Mouse (Mus musculus) midbrain, postnatal 0 days (tissue): ENCODE measurements around the gene Cwc22. TPM values are rescaled to one million over a fixed set of nuclear protein-coding genes. Genes with fewer than 3 reads are reported as not detected.

ENCODE experiments used
- ATAC-seq: fragments of 200-750 bp; cut with Nextera tagmentation; 2 replicates; pipeline ENCODE4 v1.8.0; 2017; ENCODE audit warnings: moderate number of reproducible peaks, mild to moderate bottlenecking, moderate TSS enrichment, moderate library complexity; ENCODE audit not compliant: low FRiP score
- DNase-seq: peaks from one replicate; pipeline ENCODE4 v3.0.0-alpha.2; 2015; ENCODE audit warnings: low spot score
- H3K27ac ChIP-seq: fragments of 300-500 bp; sonication (generic); 2 replicates; pipeline ENCODE4 v1.5.1; 2014; ENCODE audit warnings: low read depth, mild to moderate bottlenecking, low read length, mixed read lengths
- H3K27me3 ChIP-seq: fragments of 300-500 bp; sonication (generic); 2 replicates; pipeline ENCODE4 v1.6.1; 2014; ENCODE audit warnings: low read length, control low read depth, mixed read lengths; ENCODE audit not compliant: insufficient read depth
- H3K36me3 ChIP-seq: fragments of 300-500 bp; sonication (generic); 2 replicates; pipeline ENCODE4 v1.6.1; 2014; ENCODE audit warnings: low read length, control low read depth, mixed read lengths; ENCODE audit not compliant: insufficient read depth
- H3K4me1 ChIP-seq: fragments of 300-500 bp; sonication (generic); 2 replicates; pipeline ENCODE4 v1.6.1; 2014; ENCODE audit warnings: mild to moderate bottlenecking, control low read depth, antibody characterized with exemption, low read length, mixed read lengths; ENCODE audit not compliant: insufficient read depth
- H3K4me2 ChIP-seq: fragments of 300-500 bp; sonication (generic); 2 replicates; pipeline ENCODE4 v1.6.1; 2014; ENCODE audit warnings: low read depth, mild to moderate bottlenecking, low read length, mixed read lengths; ENCODE audit not compliant: poor library complexity, severe bottlenecking
- H3K4me3 ChIP-seq: fragments of 300-500 bp; sonication (generic); 2 replicates; pipeline ENCODE4 v1.5.1; 2014; ENCODE audit warnings: low read depth, mild to moderate bottlenecking, low read length, moderate library complexity
- H3K9ac ChIP-seq: fragments of 300-500 bp; sonication (generic); replicated peaks from 2 replicates; pipeline ENCODE4 v1.6.1; 2014; ENCODE audit warnings: mild to moderate bottlenecking, low read length, moderate library complexity, mixed read lengths; ENCODE audit not compliant: poor library complexity, severe bottlenecking
- H3K9me3 ChIP-seq: fragments of 300-500 bp; sonication (generic); 2 replicates; pipeline ENCODE4 v1.6.1; 2016; ENCODE audit warnings: low read length, control low read depth
- CTCF ChIP-seq: IDR thresholded peaks from 2 replicates; pipeline ENCODE4 v1.5.1; 2016; ENCODE audit warnings: antibody characterized with exemption, mild to moderate bottlenecking
- WGBS: fragments of 180-500 bp; shearing (Covaris S2); extraction: QIAGEN DNeasy Blood & Tissue Kit; methylation state at CpG from one replicate; pipeline ENCODE4 v1.1.7; 2014; 5-methylcytosine and 5-hydroxymethylcytosine counted together
- polyA plus RNA-seq: library from polyadenylated mRNA; unstranded; fragments of >200 nt; fragmentation: Nextera tagmentation; extraction: Ambion mirVana; gene quantifications from 2 replicates; pipeline ENCODE4 v1.2.1, GENCODE M21; 2015
- total RNA-seq: library from RNA; depleted of rRNA; stranded (reverse); fragments of >200 nt; gene quantifications from 2 replicates; pipeline ENCODE4 v1.2.3, GENCODE M21; 2014

Cwc22 gene
- total and polyA plus RNA-seq, 2 experiments from 2014 or later, result 9.4 to 11.8 TPM

DNA sequence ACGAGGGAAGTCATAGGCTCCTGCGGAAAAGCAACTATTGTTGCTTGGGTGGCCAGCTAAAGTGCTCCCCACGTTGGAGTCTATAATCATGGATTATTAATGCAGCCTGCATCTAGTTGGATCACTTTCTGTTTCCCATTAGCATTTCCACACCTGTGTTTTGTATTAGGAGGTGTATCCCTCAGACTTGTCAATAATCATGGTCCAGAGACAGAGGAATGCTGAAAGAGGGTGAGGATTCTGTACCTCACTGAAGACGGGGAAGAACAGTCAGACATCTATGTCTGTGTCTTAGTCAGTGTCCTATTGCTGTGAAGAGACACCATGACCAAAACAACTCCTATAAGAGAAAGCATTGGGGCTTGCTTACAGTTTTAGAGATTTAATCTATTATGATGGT is 63.2 kb downstream of the Cwc22 start:
- DNase-seq (no peak), ATAC-seq (no peak)
- Histone ChIP-seq H3K4me2 (no peak overlapping the region), H3K4me1 (no peaks in the 10 kb centered on the region), H3K9me3 (no peaks in the 10 kb centered on the region), H3K27ac (no peak overlapping the region), H3K36me3 (no peaks in the 10 kb centered on the region), H3K27me3 (no peaks in the 10 kb centered on the region), H3K4me3 (no peak overlapping the region), H3K9ac (no peak overlapping the region)
- TF ChIP-seq CTCF, result no peak
- WGBS, result 91% methylated on average over 4 of the region's 4 CpGs

DNA sequence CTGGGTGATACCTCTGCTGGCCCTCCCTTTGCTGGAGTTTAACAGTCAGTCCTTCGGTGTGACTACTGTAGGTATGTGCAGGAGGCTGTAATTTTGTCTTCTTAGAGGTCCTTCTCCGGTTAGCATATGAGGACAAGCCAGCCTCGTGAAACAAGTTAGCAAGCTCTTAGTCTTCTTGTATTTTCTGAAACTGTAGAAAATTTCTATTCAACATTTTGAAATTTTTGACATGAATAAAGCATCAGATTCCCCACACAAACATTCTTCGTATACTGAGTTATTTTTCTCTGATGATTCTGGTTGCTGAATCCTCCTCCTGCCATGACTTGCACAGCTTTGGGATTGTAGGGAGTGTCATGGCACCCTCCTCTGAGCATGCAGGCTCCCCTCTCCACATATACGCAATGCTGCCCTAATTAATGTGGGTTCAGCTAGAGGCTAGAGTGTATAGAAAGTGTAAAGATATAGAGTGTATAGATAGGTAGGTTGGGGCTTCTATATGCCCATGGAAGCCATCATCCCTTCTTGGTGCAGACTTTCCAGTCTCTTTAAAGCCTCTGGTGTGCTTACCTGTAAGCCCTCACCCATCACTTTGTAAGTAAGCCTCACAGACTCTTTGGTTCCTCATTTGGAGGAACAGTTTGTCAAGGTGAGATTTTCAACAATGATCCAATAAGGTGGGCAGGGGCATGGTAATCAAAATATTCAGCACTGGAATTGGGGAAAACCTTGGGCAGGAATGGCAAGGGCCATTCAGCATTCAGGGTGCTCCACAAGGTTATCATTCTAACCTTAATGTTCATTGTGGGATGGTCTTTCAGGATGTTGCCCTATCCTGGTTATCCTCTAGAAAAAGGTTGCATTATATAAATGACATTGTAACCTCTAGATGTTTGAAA is 64.6 kb downstream of the Cwc22 start:
- H3K4me1 ChIP-seq, result no peaks in the 10 kb centered on the region
- DNase-seq (no peak), ATAC-seq (no peak)
- no peaks in the 10 kb centered on the region for H3K9me3 ChIP-seq
- H3K27me3 ChIP-seq, result no peaks in the 10 kb centered on the region
- no peak overlapping the region for H3K4me2 ChIP-seq
- H3K36me3 ChIP-seq, result no peaks in the 10 kb centered on the region
- H3K27ac ChIP-seq, result no peak overlapping the region
- H3K4me3 ChIP-seq, result no peak overlapping the region
- no peak overlapping the region for H3K9ac ChIP-seq
- no peak for TF ChIP-seq CTCF
- WGBS, result 91% methylated on average over 5 of the region's 5 CpGs

DNA sequence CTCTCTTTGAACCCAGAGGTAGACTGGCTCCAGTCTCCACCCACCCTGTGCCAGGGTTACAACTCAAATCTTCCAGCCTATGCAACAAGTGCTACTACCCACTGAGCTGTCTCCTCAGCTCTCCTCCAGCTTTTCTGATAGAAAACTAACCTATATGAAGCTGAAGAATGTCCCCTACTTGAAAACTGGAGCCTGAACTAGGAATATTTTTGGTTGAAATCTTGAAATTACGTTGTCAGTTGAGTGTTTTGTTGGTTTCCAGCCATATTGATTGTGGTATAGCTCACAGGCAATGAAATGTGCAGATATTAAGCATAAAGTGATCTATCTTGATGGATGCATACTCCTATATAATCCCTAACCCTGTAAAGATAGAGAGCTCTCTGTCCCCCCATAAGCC is 65.8 kb downstream of the Cwc22 start:
- no peaks in the 10 kb centered on the region for H3K36me3 ChIP-seq
- no peak for ATAC-seq

DNA sequence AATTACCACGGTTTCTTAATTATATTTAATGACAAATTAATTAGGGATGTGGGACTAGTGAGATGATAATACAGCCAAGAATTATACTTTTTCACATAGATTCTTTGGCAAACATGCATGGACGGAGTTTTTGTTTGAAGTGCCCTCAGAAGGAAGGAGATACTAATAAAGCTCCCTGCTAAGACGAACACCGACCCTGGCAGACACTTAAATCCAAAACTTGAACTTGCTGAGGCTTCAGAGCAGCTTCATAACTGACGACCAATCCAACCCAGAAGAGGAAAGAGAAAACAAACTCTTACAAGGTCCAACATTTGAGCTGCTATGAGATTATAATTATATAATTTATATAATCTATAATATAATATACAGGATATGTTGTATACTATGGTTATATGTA is 66.4 kb downstream of the Cwc22 start:
- Histone ChIP-seq H3K36me3 (no peaks in the 10 kb centered on the region), H3K9ac (no peak overlapping the region), H3K4me2 (no peak overlapping the region), H3K27ac (no peak overlapping the region), H3K9me3 (no peaks in the 10 kb centered on the region), H3K4me3 (no peak overlapping the region), H3K4me1 (no peaks in the 10 kb centered on the region), H3K27me3 (no peaks in the 10 kb centered on the region)
- ATAC-seq (no peak), DNase-seq (no peak)
- 66% methylated on average over 5 of the region's 5 CpGs for WGBS
- no peak for TF ChIP-seq CTCF

More for the DNA sequence above, 65.8 kb downstream of the Cwc22 start:
- H3K4me1 ChIP-seq, result no peaks in the 10 kb centered on the region
- no peaks in the 10 kb centered on the region for H3K9me3 ChIP-seq
- no peak for TF ChIP-seq CTCF
- H3K27ac ChIP-seq, result no peak overlapping the region
- no peak overlapping the region for H3K4me2 ChIP-seq
- no peak for DNase-seq
- no peak overlapping the region for H3K9ac ChIP-seq
- WGBS, result 88% methylated on average over 1 of the region's 1 CpGs
- H3K4me3 ChIP-seq, result no peak overlapping the region
- H3K27me3 ChIP-seq, result no peaks in the 10 kb centered on the region

DNA sequence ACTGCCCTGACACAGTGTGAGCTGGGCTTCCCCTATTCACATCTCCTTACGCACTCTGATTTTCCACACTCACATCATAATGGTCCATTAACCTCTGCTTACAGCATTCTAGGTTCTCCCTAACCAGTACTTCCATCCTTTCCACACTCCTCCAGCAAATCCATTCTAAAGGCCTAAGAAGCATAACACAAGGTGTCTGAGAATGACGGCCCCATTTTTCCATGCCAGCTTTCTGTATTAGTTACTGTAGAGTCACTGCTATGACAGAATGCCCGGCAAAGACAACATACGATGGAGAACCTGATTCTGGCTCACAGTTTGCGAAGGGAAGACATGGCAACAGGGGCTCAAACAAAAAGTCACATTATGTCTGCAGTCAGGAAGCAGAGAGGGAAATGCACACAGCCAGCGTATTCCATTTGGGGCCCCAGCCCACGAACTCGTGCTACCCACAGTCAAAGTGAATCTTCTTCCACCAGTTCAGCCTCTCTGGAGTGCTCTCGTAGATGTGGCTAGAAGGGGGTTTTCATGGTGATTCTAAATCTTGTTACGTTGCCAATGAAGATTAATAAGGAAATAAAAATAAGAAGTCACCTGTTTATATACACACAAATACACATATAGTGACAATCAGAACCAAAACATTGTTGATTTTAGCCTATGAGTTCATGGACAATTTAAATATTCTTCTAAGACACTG is 68.9 kb downstream of the Cwc22 start:
- Histone ChIP-seq H3K4me2 (no peak overlapping the region), H3K4me1 (no peaks in the 10 kb centered on the region), H3K36me3 (no peaks in the 10 kb centered on the region), H3K4me3 (no peak overlapping the region), H3K27ac (no peak overlapping the region), H3K9me3 (no peaks in the 10 kb centered on the region), H3K9ac (no peak overlapping the region), H3K27me3 (no peaks in the 10 kb centered on the region)
- 89% methylated on average over 10 of the region's 10 CpGs for WGBS
- ATAC-seq (no peak), DNase-seq (no peak)
- TF ChIP-seq CTCF, result no peak

DNA sequence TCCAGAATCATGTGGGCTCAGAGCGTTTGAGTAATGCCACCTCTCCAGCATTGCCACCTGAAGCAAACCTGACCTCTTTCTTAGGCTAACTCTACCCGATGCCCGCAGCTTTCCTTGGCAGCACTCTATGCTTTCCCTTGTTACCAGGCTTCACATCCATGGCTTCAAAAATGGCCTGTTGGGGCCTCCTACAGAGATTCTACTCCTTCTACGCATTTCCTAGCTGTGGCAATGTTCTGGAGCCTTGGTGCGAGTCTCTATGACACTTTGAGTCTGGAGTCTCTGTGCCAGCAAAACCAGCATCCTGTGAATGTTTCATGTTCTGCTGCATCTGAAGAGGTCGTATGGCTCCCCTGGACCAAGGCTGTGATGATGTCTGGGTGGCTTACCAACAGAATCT is 69.8 kb downstream of the Cwc22 start:
- Histone ChIP-seq H3K4me3 (no peak overlapping the region), H3K36me3 (no peaks in the 10 kb centered on the region), H3K4me1 (no peaks in the 10 kb centered on the region), H3K9ac (no peak overlapping the region), H3K27me3 (no peaks in the 10 kb centered on the region), H3K27ac (no peak overlapping the region), H3K9me3 (no peaks in the 10 kb centered on the region), H3K4me2 (no peak overlapping the region)
- no peak for DNase-seq
- TF ChIP-seq CTCF, result no peak
- 91% methylated on average over 6 of the region's 6 CpGs for WGBS
- ATAC-seq, result no peak
